Mouse (Mus musculus): ENCODE data around the gene Mfsd4a. TPM values are rescaled to one million over a fixed set of nuclear protein-coding genes. Genes with fewer than 3 reads are reported as not detected.

Mfsd4a gene
- polyA plus RNA-seq, 1 experiment from 2014 or later: 7.2 TPM

DNA sequence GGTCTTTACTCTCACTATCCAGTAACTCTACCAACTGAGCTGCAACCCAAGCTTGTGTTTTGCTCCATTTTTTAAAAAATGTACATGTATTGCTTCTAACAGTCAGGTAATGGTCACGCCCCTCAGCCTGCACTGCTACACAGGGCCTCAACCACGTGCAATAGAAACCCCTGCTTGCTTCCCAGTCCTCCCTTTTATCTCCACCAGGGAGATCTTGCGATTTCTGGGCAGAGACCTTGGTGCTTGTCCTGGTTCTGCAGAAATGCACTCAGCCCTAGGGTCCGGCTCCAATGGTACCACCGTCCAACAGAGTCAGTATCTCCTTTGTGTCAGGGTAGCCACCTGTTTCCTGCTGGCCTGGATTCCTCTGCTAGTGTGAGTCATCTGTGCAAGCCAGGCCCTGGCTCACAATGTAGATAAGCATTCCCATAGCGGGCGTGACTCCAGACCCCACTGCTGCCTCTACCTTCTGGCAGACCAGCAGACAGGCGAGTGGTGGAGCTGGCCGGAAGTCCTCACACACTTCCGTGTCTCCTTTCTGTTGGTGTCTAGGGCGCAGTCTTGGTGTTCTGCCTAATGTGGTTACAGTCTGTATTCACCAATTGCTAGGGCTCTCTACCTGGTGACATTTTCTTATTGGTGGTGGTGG is 27.6 kb upstream of the Mfsd4a start:
- H3K27ac ChIP-seq: peak overlapping the region; percentile 64

GRCm38 (mm10) chr1:132093269-132093668 is 25.4 kb upstream of the Mfsd4a start:
- Histone ChIP-seq H3K4me1 (replicated peaks) (peaks cover 6% of the 10 kb centered on the region), H3K9ac (no peak overlapping the region), H3K4me3 (no peak overlapping the region), H3K27me3 (no peaks in the 10 kb centered on the region), H3K9me3 (replicated peaks) (no peaks in the 10 kb centered on the region), H3K27ac (no peak overlapping the region), H3K36me3 (no peaks in the 10 kb centered on the region), H3K4me2 (no peak overlapping the region)
- ATAC-seq (replicated peaks; ENCODE audit: insufficient number of reproducible peaks, insufficient read depth, low FRiP score, low read depth): no peak
- WGBS: 86% methylated on average over 4 of the region's 4 CpGs

More for the DNA sequence above, 27.6 kb upstream of the Mfsd4a start:
- Histone ChIP-seq H3K9me3 (replicated peaks) (no peaks in the 10 kb centered on the region), H3K9ac (no peak overlapping the region), H3K27me3 (no peaks in the 10 kb centered on the region), H3K4me2 (peak overlapping the region; percentile 10; the same call in 1 of the 2 replicates), H3K36me3 (no peaks in the 10 kb centered on the region), H3K4me3 (no peak overlapping the region), H3K4me1 (replicated peaks) (peaks cover 6% of the 10 kb centered on the region)
- peak; percentile 86 for ATAC-seq (replicated peaks; ENCODE audit: insufficient number of reproducible peaks, insufficient read depth, low FRiP score, low read depth)
- 32% methylated on average over 11 of the region's 11 CpGs for WGBS

GRCm38 (mm10) chr1:132090266-132090665 is 22.4 kb upstream of the Mfsd4a start:
- no peak for ATAC-seq (replicated peaks; ENCODE audit: insufficient number of reproducible peaks, insufficient read depth, low FRiP score, low read depth)
- H3K36me3 ChIP-seq: no peaks in the 10 kb centered on the region

DNA sequence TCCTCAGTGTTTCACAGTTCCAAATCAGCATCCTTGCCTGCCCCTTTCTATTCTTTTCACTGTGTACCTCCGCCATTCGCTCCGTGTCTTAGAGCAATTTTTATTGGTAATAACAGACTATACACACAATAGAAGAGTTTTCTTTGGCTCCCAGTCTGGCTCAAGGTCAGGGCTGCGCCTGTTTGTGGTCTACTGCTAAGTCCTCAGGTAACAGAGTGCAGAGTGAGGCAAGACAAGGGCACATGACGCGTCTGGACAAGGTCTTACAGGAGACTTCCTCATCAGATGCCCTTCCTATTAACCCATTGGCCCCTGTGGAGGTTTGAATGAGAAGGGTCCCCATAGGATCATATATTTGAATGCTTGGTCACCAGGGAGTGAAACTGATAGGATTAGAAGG is 21.9 kb upstream of the Mfsd4a start:
- Histone ChIP-seq H3K4me2 (no peak overlapping the region), H3K27ac (no peak overlapping the region), H3K36me3 (no peaks in the 10 kb centered on the region), H3K9ac (no peak overlapping the region), H3K27me3 (no peaks in the 10 kb centered on the region), H3K4me1 (replicated peaks) (no peaks in the 10 kb centered on the region), H3K4me3 (no peak overlapping the region), H3K9me3 (replicated peaks) (no peaks in the 10 kb centered on the region)
- WGBS: 80% methylated on average over 6 of the region's 6 CpGs
- no peak for ATAC-seq (replicated peaks; ENCODE audit: insufficient number of reproducible peaks, insufficient read depth, low FRiP score, low read depth)

More at GRCm38 (mm10) chr1:132090266-132090665, 22.4 kb upstream of the Mfsd4a start:
- Histone ChIP-seq H3K27me3 (no peaks in the 10 kb centered on the region), H3K27ac (no peak overlapping the region), H3K4me2 (no peak overlapping the region), H3K4me3 (no peak overlapping the region), H3K9ac (no peak overlapping the region), H3K9me3 (replicated peaks) (no peaks in the 10 kb centered on the region), H3K4me1 (replicated peaks) (peaks cover 1% of the 10 kb centered on the region)
- WGBS: 73% methylated on average over 4 of the region's 4 CpGs

DNA sequence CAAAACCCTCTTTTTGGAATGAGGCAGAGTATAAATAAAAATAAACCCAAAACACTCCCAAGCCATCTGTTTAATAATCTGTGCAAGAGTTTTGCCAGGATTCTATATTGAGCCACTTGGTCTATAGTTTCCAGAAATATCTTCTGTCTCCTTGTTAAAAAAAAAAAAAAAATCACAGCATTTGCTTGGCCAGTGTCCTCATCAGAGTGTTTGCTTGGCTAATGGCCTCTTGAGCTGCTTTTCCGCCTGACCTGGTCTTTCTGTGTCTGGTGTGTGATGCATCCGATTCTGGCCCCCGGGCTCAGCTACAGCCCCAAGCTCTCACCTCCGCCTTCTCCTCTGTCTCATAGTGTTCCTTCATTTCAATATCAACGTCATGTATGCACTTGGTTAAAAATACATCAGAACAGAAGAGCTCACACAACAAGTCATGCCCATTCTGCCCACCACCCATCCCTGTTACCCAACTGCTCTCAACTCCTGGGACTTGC is 20.4 kb upstream of the Mfsd4a start:
- Histone ChIP-seq H3K4me1 (replicated peaks) (no peaks in the 10 kb centered on the region), H3K36me3 (no peaks in the 10 kb centered on the region), H3K27ac (no peak overlapping the region), H3K9me3 (replicated peaks) (no peaks in the 10 kb centered on the region), H3K27me3 (no peaks in the 10 kb centered on the region), H3K4me3 (no peak overlapping the region), H3K9ac (no peak overlapping the region), H3K4me2 (no peak overlapping the region)
- WGBS: 78% methylated on average over 5 of the region's 5 CpGs
- ATAC-seq (replicated peaks; ENCODE audit: insufficient number of reproducible peaks, insufficient read depth, low FRiP score, low read depth): no peak

GRCm38 (mm10) chr1:132085181-132086049 is 17.6 kb upstream of the Mfsd4a start:
- H3K27me3 ChIP-seq: no peaks in the 10 kb centered on the region
- H3K36me3 ChIP-seq: no peaks in the 10 kb centered on the region
- no peak for ATAC-seq (replicated peaks; ENCODE audit: insufficient number of reproducible peaks, insufficient read depth, low FRiP score, low read depth)
- no peak overlapping the region for H3K27ac ChIP-seq
- no peak overlapping the region for H3K4me3 ChIP-seq
- no peaks in the 10 kb centered on the region for H3K4me1 ChIP-seq (replicated peaks)
- WGBS: 65% methylated on average over 7 of the region's 7 CpGs
- H3K4me2 ChIP-seq: no peak overlapping the region
- no peaks in the 10 kb centered on the region for H3K9me3 ChIP-seq (replicated peaks)
- no peak overlapping the region for H3K9ac ChIP-seq

- H3K9ac ChIP-seq: no peak overlapping the region
- H3K4me2 ChIP-seq: no peak overlapping the region
- no peaks in the 10 kb centered on the region for H3K4me1 ChIP-seq (replicated peaks)
- no peak for ATAC-seq (replicated peaks; ENCODE audit: insufficient number of reproducible peaks, insufficient read depth, low FRiP score, low read depth)
- 82% methylated on average over 2 of the region's 2 CpGs for WGBS
- no peak overlapping the region for H3K27ac ChIP-seq
- no peaks in the 10 kb centered on the region for H3K36me3 ChIP-seq
- no peaks in the 10 kb centered on the region for H3K27me3 ChIP-seq
- H3K9me3 ChIP-seq (replicated peaks): no peaks in the 10 kb centered on the region
- H3K4me3 ChIP-seq: no peak overlapping the region
These were observed 10.6 kb upstream of the Mfsd4a start for GRCm38 (mm10) chr1:132078413-132078812.

DNA sequence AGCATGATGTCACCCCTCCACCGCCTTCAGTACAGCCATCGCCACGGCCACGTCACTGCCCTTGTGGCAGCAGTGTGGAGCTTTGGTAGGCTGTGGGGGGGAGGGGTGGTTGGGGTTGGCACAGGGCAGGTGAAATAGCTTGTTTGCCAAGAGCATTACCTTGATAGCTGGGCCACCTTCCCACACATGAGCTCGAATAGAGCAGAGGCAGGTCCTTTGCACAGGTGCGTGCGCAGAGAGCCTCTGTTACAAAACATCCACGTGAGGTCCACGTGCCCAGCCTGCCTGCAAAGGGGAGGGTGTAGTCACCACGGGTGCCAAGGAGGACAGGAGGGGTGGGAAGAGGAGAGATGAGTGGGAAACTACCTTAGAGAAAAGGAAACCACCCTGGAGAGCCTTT is 7.7 kb upstream of the Mfsd4a start:
- 81% methylated on average over 10 of the region's 10 CpGs for whole genome bisulfite sequencing

DNA sequence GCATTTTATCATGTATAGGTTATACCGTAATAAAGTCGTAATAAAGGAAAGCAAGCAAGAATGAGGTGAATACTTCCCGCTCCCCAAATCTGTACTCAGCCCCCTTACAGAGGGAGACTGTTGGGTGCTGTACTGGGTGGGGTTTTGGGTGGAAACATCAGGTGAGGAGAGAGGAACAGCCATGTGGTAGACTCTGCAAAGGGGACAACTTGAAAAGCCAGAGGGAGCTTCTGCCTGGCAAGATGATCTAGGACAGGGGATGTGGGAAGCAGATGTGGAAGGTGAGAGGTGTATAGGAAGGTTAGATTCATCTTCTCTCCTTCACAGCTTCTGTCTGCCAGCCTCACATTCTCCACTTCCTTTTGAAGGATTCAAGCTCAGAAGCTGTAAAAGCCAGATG is 2.8 kb upstream of the Mfsd4a start:
- no peak overlapping the region for H3K9ac ChIP-seq
- peaks cover 14% of the 10 kb centered on the region for H3K4me1 ChIP-seq (replicated peaks)
- no peak overlapping the region for H3K4me3 ChIP-seq
- H3K27ac ChIP-seq: no peak overlapping the region
- WGBS: 80% methylated on average over 3 of the region's 3 CpGs
- no peak for ATAC-seq (replicated peaks; ENCODE audit: insufficient number of reproducible peaks, insufficient read depth, low FRiP score, low read depth)
- no peak overlapping the region for H3K4me2 ChIP-seq
- H3K36me3 ChIP-seq: no peaks in the 10 kb centered on the region
- no peaks in the 10 kb centered on the region for H3K9me3 ChIP-seq (replicated peaks)
- peaks cover 46% of the 10 kb centered on the region for H3K27me3 ChIP-seq

More for the DNA sequence above, 7.7 kb upstream of the Mfsd4a start:
- no peak overlapping the region for H3K9ac ChIP-seq
- no peaks in the 10 kb centered on the region for H3K27me3 ChIP-seq
- no peaks in the 10 kb centered on the region for H3K4me1 ChIP-seq (replicated peaks)
- H3K27ac ChIP-seq: no peak overlapping the region
- H3K9me3 ChIP-seq (replicated peaks): no peaks in the 10 kb centered on the region
- H3K4me2 ChIP-seq: no peak overlapping the region
- ATAC-seq (replicated peaks; ENCODE audit: insufficient number of reproducible peaks, insufficient read depth, low FRiP score, low read depth): no peak
- H3K4me3 ChIP-seq: no peak overlapping the region
- no peaks in the 10 kb centered on the region for H3K36me3 ChIP-seq

GRCm38 (mm10) chr1:132069436-132069835 is 1.6 kb upstream of the Mfsd4a start:
- no peaks in the 10 kb centered on the region for H3K9me3 ChIP-seq (replicated peaks)
- no peak for ATAC-seq (replicated peaks; ENCODE audit: insufficient number of reproducible peaks, insufficient read depth, low FRiP score, low read depth)
- 84% methylated on average over 8 of the region's 8 CpGs for WGBS
- no peak overlapping the region for H3K4me3 ChIP-seq
- peaks cover 14% of the 10 kb centered on the region for H3K4me1 ChIP-seq (replicated peaks)
- H3K27ac ChIP-seq: no peak overlapping the region
- peaks cover 56% of the 10 kb centered on the region for H3K27me3 ChIP-seq
- H3K36me3 ChIP-seq: no peaks in the 10 kb centered on the region
- no peak overlapping the region for H3K4me2 ChIP-seq
- H3K9ac ChIP-seq: no peak overlapping the region

GRCm38 (mm10) chr1:132065475-132066172 is 2.2 kb downstream of the Mfsd4a start:
- peaks cover 14% of the 10 kb centered on the region for H3K4me1 ChIP-seq (replicated peaks)
- H3K9ac ChIP-seq: no peak overlapping the region
- WGBS: 60% methylated on average over 8 of the region's 8 CpGs
- no peak overlapping the region for H3K4me2 ChIP-seq
- H3K27ac ChIP-seq: no peak overlapping the region
- H3K36me3 ChIP-seq: no peaks in the 10 kb centered on the region
- no peak overlapping the region for H3K4me3 ChIP-seq
- no peaks in the 10 kb centered on the region for H3K9me3 ChIP-seq (replicated peaks)
- ATAC-seq (replicated peaks; ENCODE audit: insufficient number of reproducible peaks, insufficient read depth, low FRiP score, low read depth): no peak
- H3K27me3 ChIP-seq: peaks cover 60% of the 10 kb centered on the region

Data from heart, embryonic 15.5 days (tissue).